ENCODE assay signal across 9 mouse cellular contexts in genomic region chr17:23538299-23539015, GRCm38 (mm10). TPM values are rescaled to one million over a fixed set of nuclear protein-coding genes. Genes with fewer than 3 reads are reported as not detected.
DNase-seq lines count a peak whose midpoint lies in the region; ATAC-seq and TF ChIP-seq lines count a peak whose summit lies in the region.
"Had no signal": no experiment of that assay in that cellular context is flagged by ENCODE, and none has a peak within 500 bp of the region (broad histone marks: within the 10 kb centered on the region; RNA-seq: fewer than 3 reads in every experiment).

No protein-coding gene starts in this region.

- H3K27ac ChIP-seq in heart, embryonic 13.5 days (replicated peaks) = no peak overlapping the region
- no peak overlapping the region for H3K27ac ChIP-seq in embryonic facial prominence, embryonic 13.5 days
- H3K27ac ChIP-seq in limb, embryonic 13.5 days = no peak overlapping the region
- H3K27ac ChIP-seq in olfactory bulb, adult 2 months (ENCODE audit: insufficient read depth, low read depth, low read length) = no peak overlapping the region

- 9% methylated on average over 21 of the region's 21 CpGs for WGBS in heart, embryonic 13.5 days
- 7% methylated on average over 21 of the region's 21 CpGs for whole genome bisulfite sequencing in embryonic facial prominence, embryonic 13.5 days
- 9% methylated on average over 21 of the region's 21 CpGs for WGBS in limb, embryonic 13.5 days
- WGBS in olfactory bulb, adult 2 months = 12% methylated on average over 21 of the region's 21 CpGs

- TF ChIP-seq POLR2A in olfactory bulb, adult 2 months (IDR thresholded peaks at IDR 0.05; ENCODE audit: insufficient read depth, low read depth, low read length) = no peak

- no peak for DNase-seq in heart, postnatal 10 days
- DNase-seq in adrenal gland, postnatal 25 days = no peak
- DNase-seq in thymus, postnatal 25 days = no peak

- no peak for TF ChIP-seq CTCF in E14TG2a.4 (conservative IDR thresholded peaks at IDR 0.05; ENCODE audit: low read length)
- TF ChIP-seq CTCF in olfactory bulb, adult 2 months (IDR thresholded peaks at IDR 0.05; ENCODE audit: insufficient read depth, low read depth, low read length) = no peak

- H3K9ac ChIP-seq in heart, embryonic 13.5 days = peak overlapping the region; percentile 65
- H3K9ac ChIP-seq in embryonic facial prominence, embryonic 13.5 days = peak overlapping the region; percentile 46
- H3K9ac ChIP-seq in limb, embryonic 13.5 days = peak overlapping the region; percentile 39

- intact Hi-C loops in heart, postnatal 10 days (cut with DNase I) = no loop called here

- peak overlapping the region; percentile 69 for H3K4me2 ChIP-seq in heart, embryonic 13.5 days
- H3K4me2 ChIP-seq in embryonic facial prominence, embryonic 13.5 days = peak overlapping the region; percentile 59
- H3K4me2 ChIP-seq in limb, embryonic 13.5 days (replicated peaks) = peak overlapping the region; percentile 59

- no peaks in the 10 kb centered on the region for H3K36me3 ChIP-seq in heart, embryonic 13.5 days
- no peaks in the 10 kb centered on the region for H3K36me3 ChIP-seq in E14TG2a.4 (ENCODE audit: insufficient read depth, low read length)
- H3K36me3 ChIP-seq in embryonic facial prominence, embryonic 13.5 days = no peaks in the 10 kb centered on the region
- no peaks in the 10 kb centered on the region for H3K36me3 ChIP-seq in limb, embryonic 13.5 days

- ATAC-seq in heart, embryonic 13.5 days (ENCODE audit: extremely low read depth, insufficient number of reproducible peaks, low FRiP score, low TSS enrichment) = no peak
- ATAC-seq in embryonic facial prominence, embryonic 13.5 days (ENCODE audit: insufficient number of reproducible peaks, insufficient read depth, low FRiP score, low TSS enrichment, low read depth) = no peak
- ATAC-seq in limb, embryonic 13.5 days (ENCODE audit: low FRiP score, low read depth) = no peak

- peaks cover 34% of the 10 kb centered on the region for H3K4me1 ChIP-seq in heart, embryonic 13.5 days
- peaks cover 59% of the 10 kb centered on the region for H3K4me1 ChIP-seq in E14TG2a.4 (replicated peaks; ENCODE audit: low read depth, low read length)
- peaks cover 32% of the 10 kb centered on the region for H3K4me1 ChIP-seq in embryonic facial prominence, embryonic 13.5 days
- H3K4me1 ChIP-seq in limb, embryonic 13.5 days = peaks cover 20% of the 10 kb centered on the region
- peaks cover 12% of the 10 kb centered on the region for H3K4me1 ChIP-seq in olfactory bulb, adult 2 months (ENCODE audit: control insufficient read depth, insufficient read depth, low read length)

- peaks cover 66% of the 10 kb centered on the region for H3K27me3 ChIP-seq in heart, embryonic 13.5 days (replicated peaks)
- H3K27me3 ChIP-seq in E14TG2a.4 (ENCODE audit: insufficient read depth, low read length) = peaks cover 24% of the 10 kb centered on the region
- peaks cover 74% of the 10 kb centered on the region for H3K27me3 ChIP-seq in embryonic facial prominence, embryonic 13.5 days
- H3K27me3 ChIP-seq in limb, embryonic 13.5 days = peaks cover 69% of the 10 kb centered on the region

- H3K9me3 ChIP-seq in heart, embryonic 13.5 days = no peaks in the 10 kb centered on the region
- H3K9me3 ChIP-seq in E14TG2a.4 (ENCODE audit: low read length) = no peaks in the 10 kb centered on the region
- no peaks in the 10 kb centered on the region for H3K9me3 ChIP-seq in embryonic facial prominence, embryonic 13.5 days
- H3K9me3 ChIP-seq in limb, embryonic 13.5 days = no peaks in the 10 kb centered on the region

- H3K4me3 ChIP-seq in heart, embryonic 13.5 days = peak overlapping the region; percentile 46
- peak overlapping the region; percentile 66 for H3K4me3 ChIP-seq in E14TG2a.4 (replicated peaks; ENCODE audit: low read length)
- peak overlapping the region; percentile 39 for H3K4me3 ChIP-seq in embryonic facial prominence, embryonic 13.5 days
- H3K4me3 ChIP-seq in limb, embryonic 13.5 days = peak overlapping the region; percentile 36
- H3K4me3 ChIP-seq in olfactory bulb, adult 2 months (ENCODE audit: insufficient read depth, low read depth, low read length) = peak overlapping the region; percentile 7; the same call in 1 of the 2 replicates

RNA-seq across cellular contexts. Expression of gene Zfp213, which starts 25.6 kb away (rescaled TPM):
- polyA plus RNA-seq in heart, embryonic 13.5 days (2015; fragmentation: Nextera tagmentation; extraction: Ambion mirVana) = 12.7 and 13.3 TPM in 2 replicates
- 1 to 10 TPM; 5.4 to 7.1 TPM for total RNA-seq in heart, postnatal 10 days (2021)
- polyA plus RNA-seq in embryonic facial prominence, embryonic 13.5 days (2015; fragmentation: Nextera tagmentation; extraction: Ambion mirVana) = 20.0 and 22.5 TPM in 2 replicates
- polyA plus RNA-seq in limb, embryonic 13.5 days (2015; fragmentation: Nextera tagmentation; extraction: Ambion mirVana) = 21.0 and 21.7 TPM in 2 replicates
- polyA plus RNA-seq in olfactory bulb, adult 2 months (2012; ENCODE audit: insufficient read depth, insufficient read length, low replicate concordance, missing spikeins) = not detected in 2 replicates
- total RNA-seq in adrenal gland, postnatal 25 days (2021) = 12.0 and 12.8 TPM in 2 replicates

RNA-seq across cellular contexts. Expression of gene Vmn2r117, which starts 59.0 kb away (rescaled TPM):
- not detected in 2 replicates for polyA plus RNA-seq in heart, embryonic 13.5 days (2015; fragmentation: Nextera tagmentation; extraction: Ambion mirVana)
- total RNA-seq in heart, postnatal 10 days (2021) = not detected
- polyA plus RNA-seq in embryonic facial prominence, embryonic 13.5 days (2015; fragmentation: Nextera tagmentation; extraction: Ambion mirVana) = not detected in 2 replicates
- not detected in 2 replicates for polyA plus RNA-seq in limb, embryonic 13.5 days (2015; fragmentation: Nextera tagmentation; extraction: Ambion mirVana)
- not detected in 2 replicates for polyA plus RNA-seq in olfactory bulb, adult 2 months (2012; ENCODE audit: insufficient read depth, insufficient read length, low replicate concordance, missing spikeins)
- total RNA-seq in adrenal gland, postnatal 25 days (2021) = not detected in 2 replicates
- polyA plus RNA-seq: gonadal fat pad, adult 2 months had no signal

Comparison
In these comparisons a context has a peak if more than half of its experiments do, and no peak if none do; other contexts are left out.
1. H3K4me3 ChIP-seq: peak in every context shown above with its lines; median percentile 66 in E14TG2a.4; 46 in heart, embryonic 13.5 days; 39 in embryonic facial prominence, embryonic 13.5 days; 36 in limb, embryonic 13.5 days; 7 in olfactory bulb, adult 2 months.
2. RNA of gene Zfp213, which starts 25.6 kb away (polyA plus RNA-seq): 20.0 to 22.5 TPM in embryonic facial prominence, embryonic 13.5 days, 21.0 to 21.7 TPM in limb, embryonic 13.5 days and 12.7 to 13.3 TPM in heart, embryonic 13.5 days; not detected in olfactory bulb, adult 2 months; every median in the first group is over 10 times any median in the second.
3. Peak in every context shown above with its lines, with median percentiles within 50 percentile points of each other: H3K4me2 ChIP-seq and H3K9ac ChIP-seq.